Mouse (Mus musculus) stomach, embryonic 15.5 days (tissue): ENCODE measurements at regions not wholly inside any gene's neighbourhood (a gene's known extent, or its start where the extent isn't known, plus 50 kb on each side); places are given as distances from the start of the nearest gene placed in this dataset.

Experiments used
- ATAC-seq: fragments of 200-750 bp; cut with Nextera tagmentation; 2 replicates; pipeline ENCODE4 v1.8.0; 2017; ENCODE audit warnings: low read depth, moderate number of reproducible peaks, moderate TSS enrichment; ENCODE audit not compliant: insufficient read depth, low FRiP score
- H3K27ac ChIP-seq: fragments of 300-500 bp; sonication (generic); 2 replicates; pipeline ENCODE4 v1.5.1; 2015; ENCODE audit warnings: mild to moderate bottlenecking, inconsistent platforms
- H3K27me3 ChIP-seq: fragments of 300-500 bp; sonication (generic); replicated peaks from 2 replicates; pipeline ENCODE4 v1.6.1; 2015; ENCODE audit warnings: inconsistent platforms
- H3K36me3 ChIP-seq: fragments of 300-500 bp; sonication (generic); 2 replicates; pipeline ENCODE4 v1.6.1; 2015; ENCODE audit warnings: inconsistent platforms
- H3K4me1 ChIP-seq: fragments of 300-500 bp; sonication (generic); 2 replicates; pipeline ENCODE4 v1.6.1; 2015; ENCODE audit warnings: inconsistent platforms
- H3K4me2 ChIP-seq: fragments of 300-500 bp; sonication (generic); 2 replicates; pipeline ENCODE4 v1.6.1; 2015; ENCODE audit warnings: mild to moderate bottlenecking, inconsistent platforms
- H3K4me3 ChIP-seq: fragments of 300-500 bp; sonication (generic); replicated peaks from 2 replicates; pipeline ENCODE4 v1.5.1; 2015; ENCODE audit warnings: inconsistent platforms
- H3K9ac ChIP-seq: fragments of 300-500 bp; sonication (generic); 2 replicates; pipeline ENCODE4 v1.6.1; 2015; ENCODE audit warnings: inconsistent platforms
- H3K9me3 ChIP-seq: fragments of 300-500 bp; sonication (generic); 2 replicates; pipeline ENCODE4 v1.6.1; 2016; ENCODE audit warnings: inconsistent platforms
- WGBS: fragments of 180-500 bp; shearing (Covaris S2); methylation state at CpG from one replicate; pipeline ENCODE4 v1.1.7; 2015; 5-methylcytosine and 5-hydroxymethylcytosine counted together

- Histone ChIP-seq H3K27ac (no peak overlapping the region), H3K27me3 (no peaks in the 10 kb centered on the region), H3K4me3 (no peak overlapping the region), H3K9me3 (no peaks in the 10 kb centered on the region), H3K36me3 (no peaks in the 10 kb centered on the region), H3K4me2 (no peak overlapping the region), H3K9ac (no peak overlapping the region), H3K4me1 (peaks cover 16% of the 10 kb centered on the region)
- WGBS, result 83% methylated on average over 10 of the region's 10 CpGs
- no peak for ATAC-seq
Observed at GRCm38 (mm10) chr7:83203311-83204012, 336.3 kb downstream of the Mex3b start.

DNA sequence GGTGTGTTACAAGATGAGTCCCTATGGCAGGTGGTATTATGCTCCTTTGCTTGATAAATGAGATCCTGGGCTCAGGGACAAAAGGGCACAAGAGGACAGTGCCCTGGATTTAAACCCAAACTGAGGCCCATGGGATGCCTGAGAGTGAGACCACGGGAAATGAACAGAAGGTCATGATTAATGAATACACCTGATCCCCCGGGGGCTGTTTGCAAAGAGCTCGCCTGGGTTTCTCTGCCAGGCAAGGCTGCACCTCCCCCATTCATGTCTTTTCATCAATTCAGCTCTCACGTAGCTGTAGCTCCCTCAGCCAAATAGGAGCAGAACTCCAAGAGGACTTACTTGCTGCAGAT is 336.9 kb downstream of the Mex3b start:
- Histone ChIP-seq H3K9ac (no peak overlapping the region), H3K4me2 (no peak overlapping the region), H3K4me3 (no peak overlapping the region), H3K27me3 (no peaks in the 10 kb centered on the region), H3K36me3 (no peaks in the 10 kb centered on the region), H3K4me1 (peaks cover 16% of the 10 kb centered on the region), H3K27ac (no peak overlapping the region), H3K9me3 (no peaks in the 10 kb centered on the region)
- ATAC-seq, result no peak
- WGBS, result 28% methylated on average over 4 of the region's 4 CpGs

- H3K4me3 ChIP-seq, result no peak overlapping the region
- no peak for ATAC-seq
- no peak overlapping the region for H3K9ac ChIP-seq
- no peaks in the 10 kb centered on the region for H3K36me3 ChIP-seq
- no peak overlapping the region for H3K4me2 ChIP-seq
- no peaks in the 10 kb centered on the region for H3K27me3 ChIP-seq
- H3K27ac ChIP-seq, result no peak overlapping the region
- peaks cover 16% of the 10 kb centered on the region for H3K4me1 ChIP-seq
- 49% methylated on average over 8 of the region's 8 CpGs for WGBS
- no peaks in the 10 kb centered on the region for H3K9me3 ChIP-seq
Observed at GRCm38 (mm10) chr7:83204701-83205100, 337.6 kb downstream of the Mex3b start.

GRCm38 (mm10) chr7:83206999-83207398 is 339.9 kb downstream of the Mex3b start:
- no peak for ATAC-seq
- H3K27ac ChIP-seq, result no peak overlapping the region
- WGBS, result 62% methylated on average over 2 of the region's 2 CpGs
- H3K36me3 ChIP-seq, result no peaks in the 10 kb centered on the region
- H3K4me1 ChIP-seq, result peaks cover 7% of the 10 kb centered on the region; the same call in 1 of the 2 replicates
- H3K4me3 ChIP-seq, result no peak overlapping the region
- H3K27me3 ChIP-seq, result no peaks in the 10 kb centered on the region
- H3K9me3 ChIP-seq, result no peaks in the 10 kb centered on the region
- H3K9ac ChIP-seq, result no peak overlapping the region
- H3K4me2 ChIP-seq, result no peak overlapping the region

DNA sequence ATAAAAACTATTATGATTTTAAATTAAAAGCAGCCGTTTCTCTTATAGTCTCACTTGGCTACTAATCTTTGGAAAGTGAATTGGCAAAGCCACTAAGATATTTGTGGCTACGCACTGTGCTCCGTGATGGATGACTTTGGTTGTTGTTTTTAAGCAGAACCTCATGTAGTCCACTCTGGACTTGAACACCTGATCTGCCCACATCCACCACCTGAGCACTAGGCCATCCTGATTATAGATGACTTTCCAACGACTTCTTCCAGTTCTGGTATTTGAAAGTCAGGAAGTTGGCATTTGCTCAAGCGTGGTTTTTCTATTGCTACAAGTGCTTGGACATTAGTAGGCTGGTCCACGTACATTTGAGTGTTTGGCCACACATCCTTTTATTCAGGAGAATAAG is 344.5 kb downstream of the Mex3b start:
- Histone ChIP-seq H3K4me1 (no peaks in the 10 kb centered on the region), H3K4me2 (no peak overlapping the region), H3K9me3 (no peaks in the 10 kb centered on the region), H3K36me3 (no peaks in the 10 kb centered on the region), H3K27me3 (no peaks in the 10 kb centered on the region), H3K27ac (no peak overlapping the region), H3K4me3 (no peak overlapping the region), H3K9ac (no peak overlapping the region)
- WGBS, result 76% methylated on average over 6 of the region's 6 CpGs
- no peak for ATAC-seq

- Histone ChIP-seq H3K36me3 (no peaks in the 10 kb centered on the region), H3K4me1 (no peaks in the 10 kb centered on the region), H3K9ac (no peak overlapping the region), H3K4me3 (no peak overlapping the region), H3K4me2 (no peak overlapping the region), H3K27me3 (no peaks in the 10 kb centered on the region), H3K9me3 (no peaks in the 10 kb centered on the region), H3K27ac (no peak overlapping the region)
- 83% methylated on average over 3 of the region's 3 CpGs for WGBS
- ATAC-seq, result no peak
Observed at GRCm38 (mm10) chr7:83222029-83222722, 355.0 kb downstream of the Mex3b start.

- Histone ChIP-seq H3K27ac (no peak overlapping the region), H3K4me1 (no peaks in the 10 kb centered on the region), H3K27me3 (no peaks in the 10 kb centered on the region), H3K4me3 (no peak overlapping the region), H3K9me3 (no peaks in the 10 kb centered on the region), H3K9ac (no peak overlapping the region), H3K36me3 (no peaks in the 10 kb centered on the region), H3K4me2 (no peak overlapping the region)
- 62% methylated on average over 7 of the region's 7 CpGs for WGBS
- ATAC-seq, result no peak
Observed at GRCm38 (mm10) chr7:83227262-83228108, 357.2 kb upstream of the Tmc3 start.

DNA sequence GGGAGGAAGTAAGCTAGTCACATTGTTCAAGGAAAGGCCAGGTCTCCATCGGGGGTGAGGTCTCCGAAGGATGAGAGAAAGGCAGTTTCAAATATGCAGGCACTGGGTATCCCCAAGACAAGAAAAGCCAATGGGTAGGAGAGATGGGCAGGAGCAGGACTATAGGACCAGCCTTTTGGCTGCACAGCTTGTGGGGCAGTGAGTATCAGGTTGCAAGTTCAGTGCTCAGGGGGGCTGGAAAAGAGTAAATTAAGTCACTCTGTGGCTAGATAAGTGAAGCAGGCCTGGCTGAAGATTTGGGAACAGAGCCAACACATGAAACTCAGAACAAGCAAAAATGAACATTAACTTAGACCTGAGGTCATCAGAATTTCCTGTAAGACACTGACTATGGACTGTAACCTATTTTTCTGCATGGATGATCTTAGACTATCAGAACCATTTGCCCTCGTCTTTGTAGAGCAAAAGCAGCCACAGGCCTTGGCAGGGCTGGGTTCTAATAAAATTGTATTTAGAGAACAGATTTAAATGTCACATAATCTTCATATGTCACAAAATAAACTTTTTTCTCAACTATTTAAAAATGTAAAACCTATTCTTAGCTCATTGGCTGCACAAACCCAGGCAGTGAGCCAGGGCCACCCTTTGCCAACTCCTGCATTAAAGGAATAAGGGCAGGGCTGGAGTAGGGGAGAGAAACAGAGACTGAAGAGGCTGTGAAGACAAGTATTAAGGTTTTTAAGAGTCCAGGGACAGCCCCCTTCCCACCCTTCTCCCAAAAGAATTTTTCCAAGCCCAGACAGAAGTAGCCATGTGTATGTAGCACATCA is 354.0 kb upstream of the Tmc3 start:
- no peaks in the 10 kb centered on the region for H3K27me3 ChIP-seq
- H3K27ac ChIP-seq, result no peak overlapping the region
- no peak overlapping the region for H3K9ac ChIP-seq
- H3K4me1 ChIP-seq, result no peaks in the 10 kb centered on the region
- ATAC-seq, result no peak
- no peak overlapping the region for H3K4me3 ChIP-seq
- no peaks in the 10 kb centered on the region for H3K9me3 ChIP-seq
- H3K36me3 ChIP-seq, result no peaks in the 10 kb centered on the region
- WGBS, result 56% methylated on average over 3 of the region's 3 CpGs
- no peak overlapping the region for H3K4me2 ChIP-seq

DNA sequence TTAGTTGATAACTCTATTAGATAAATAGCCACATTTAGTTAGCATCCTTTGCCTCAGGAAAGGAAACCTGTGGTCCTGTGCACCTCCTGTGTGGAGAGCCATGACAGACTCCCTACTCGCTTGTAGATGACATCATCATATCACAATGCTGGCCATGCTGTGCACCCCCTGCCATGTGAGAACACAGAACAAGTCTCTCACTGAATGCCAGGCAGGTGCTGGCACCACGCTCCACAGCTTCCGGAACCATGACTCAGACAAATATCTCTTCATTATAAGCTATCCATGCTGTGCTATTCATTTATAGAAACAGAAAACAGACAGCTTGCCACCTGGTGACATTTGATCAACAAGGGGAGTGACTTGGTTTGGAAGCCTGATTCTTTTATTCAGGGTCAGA is 349.1 kb upstream of the Tmc3 start:
- WGBS, result 85% methylated on average over 3 of the region's 3 CpGs
- Histone ChIP-seq H3K9me3 (no peaks in the 10 kb centered on the region), H3K9ac (no peak overlapping the region), H3K27me3 (no peaks in the 10 kb centered on the region), H3K4me2 (no peak overlapping the region), H3K27ac (no peak overlapping the region), H3K36me3 (no peaks in the 10 kb centered on the region), H3K4me1 (no peaks in the 10 kb centered on the region), H3K4me3 (no peak overlapping the region)
- no peak for ATAC-seq

GRCm38 (mm10) chr7:83237336-83237735 is 347.4 kb upstream of the Tmc3 start:
- Histone ChIP-seq H3K9me3 (no peaks in the 10 kb centered on the region), H3K4me2 (no peak overlapping the region), H3K4me1 (no peaks in the 10 kb centered on the region), H3K9ac (no peak overlapping the region), H3K27me3 (no peaks in the 10 kb centered on the region), H3K36me3 (no peaks in the 10 kb centered on the region), H3K4me3 (no peak overlapping the region), H3K27ac (no peak overlapping the region)
- ATAC-seq, result no peak
- WGBS, result 78% methylated on average over 3 of the region's 3 CpGs

DNA sequence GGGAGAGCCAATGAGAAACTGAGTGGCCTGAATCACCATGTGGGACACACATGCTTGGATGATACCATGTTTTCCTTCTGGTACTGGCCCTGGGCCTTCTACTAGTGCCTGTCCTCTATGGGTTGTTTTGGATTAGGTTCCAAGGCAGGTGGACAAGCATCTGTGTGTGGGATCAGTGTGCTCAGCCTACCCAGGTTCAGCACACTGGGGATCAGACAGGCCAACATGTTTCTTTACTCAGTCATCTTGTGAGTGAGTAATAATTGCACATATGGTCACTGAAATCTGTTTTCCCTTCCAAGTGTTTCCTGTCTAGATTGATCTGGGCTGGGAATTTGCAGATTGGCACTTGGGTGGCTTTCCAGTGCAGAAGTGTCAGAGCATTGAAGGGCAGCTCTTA is 346.6 kb upstream of the Tmc3 start:
- no peak for ATAC-seq
- H3K4me1 ChIP-seq, result no peaks in the 10 kb centered on the region
- H3K4me3 ChIP-seq, result no peak overlapping the region
- H3K36me3 ChIP-seq, result no peaks in the 10 kb centered on the region
- H3K4me2 ChIP-seq, result no peak overlapping the region
- H3K9me3 ChIP-seq, result no peaks in the 10 kb centered on the region
- H3K27me3 ChIP-seq, result no peaks in the 10 kb centered on the region
- no peak overlapping the region for H3K27ac ChIP-seq
- no peak overlapping the region for H3K9ac ChIP-seq
